Mouse (Mus musculus): ENCODE measurements at regions not wholly inside any gene's neighbourhood (a gene's known extent, or its start where the extent isn't known, plus 50 kb on each side); places are given as distances from the start of the nearest gene placed in this dataset.

DNA sequence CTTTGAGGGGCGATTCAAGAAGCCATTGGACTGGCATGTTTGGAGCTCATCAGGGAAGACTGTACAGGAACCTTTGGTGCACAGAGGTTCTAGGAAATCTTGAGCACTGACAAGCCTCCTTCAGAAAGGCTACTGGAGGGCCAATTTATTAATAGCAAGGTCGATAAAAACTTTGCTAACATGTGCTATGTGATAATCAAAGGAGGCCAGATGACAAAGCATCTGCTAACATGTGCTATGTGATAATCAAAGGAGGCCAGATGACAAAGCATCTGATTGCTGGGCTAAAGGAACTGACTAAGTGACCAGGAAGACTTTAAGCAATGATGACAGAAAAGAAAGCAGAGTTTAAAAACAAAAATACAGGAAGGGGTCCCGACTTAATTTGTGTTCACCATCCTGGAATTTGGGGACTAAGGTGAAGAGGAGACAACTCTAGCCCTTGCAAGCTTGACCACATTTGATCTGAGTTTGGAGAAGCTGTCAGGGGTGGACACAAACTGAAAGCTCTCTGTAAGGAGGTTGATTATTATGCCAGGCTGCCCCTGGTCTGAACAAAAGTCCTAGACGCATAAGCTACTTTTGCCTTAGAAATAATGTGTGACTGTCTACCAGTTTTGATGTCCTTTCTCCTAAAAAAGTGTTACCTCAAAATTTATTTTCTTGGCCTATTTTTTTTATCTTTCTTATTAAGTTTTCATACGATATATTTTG lies 455.5 kb upstream of the Fam92a start:
- DNase-seq (ENCODE audit: low spot score in 2 of 2), result no peak

DNA sequence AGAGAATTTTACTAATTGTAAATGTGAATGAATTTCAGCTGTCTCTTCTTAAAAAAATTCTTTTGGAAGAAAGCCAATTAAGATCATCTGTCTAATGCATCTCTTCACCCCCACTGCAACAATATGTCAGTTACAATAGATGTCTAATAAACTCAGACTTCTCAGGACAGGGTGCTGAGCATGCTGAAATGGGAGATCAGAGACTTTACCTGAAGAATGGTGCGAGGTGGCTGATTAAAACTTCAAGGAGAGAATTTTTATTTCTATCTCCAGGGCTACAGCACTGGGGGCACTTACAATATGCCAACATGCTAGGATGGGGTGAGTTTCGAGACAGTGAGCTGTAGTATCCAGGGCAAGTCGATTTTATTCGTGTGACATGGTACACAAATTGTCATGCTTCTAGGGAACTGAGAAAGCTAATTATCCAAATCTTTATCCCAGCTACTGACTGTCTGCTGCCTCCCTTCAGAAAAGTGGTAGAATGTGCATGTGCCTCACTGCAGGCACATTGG lies 449.0 kb upstream of the Fam92a start:
- no peak for DNase-seq (ENCODE audit: low spot score in 2 of 2)

GRCm38 (mm10) chr4:12620059-12620755 lies 448.4 kb upstream of the Fam92a start:
- no peak for DNase-seq (ENCODE audit: low spot score in 2 of 2)

DNA sequence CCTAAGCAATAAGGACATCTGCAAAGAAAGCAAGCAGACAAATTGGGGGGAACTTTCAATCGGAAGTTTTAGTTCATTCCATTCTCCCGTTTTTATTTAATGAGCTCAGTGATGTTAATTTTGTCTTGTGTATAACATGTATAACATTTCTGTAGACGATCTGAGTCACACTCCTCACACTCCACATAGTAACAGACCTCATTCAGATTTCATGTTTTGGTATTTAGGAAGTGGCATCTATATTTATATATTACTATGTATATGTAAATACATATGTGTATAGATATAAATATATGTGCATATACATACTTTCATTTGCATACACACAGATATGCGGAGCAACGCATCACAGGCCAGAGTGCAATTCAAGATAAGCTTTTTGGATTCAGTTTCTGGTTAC lies 444.9 kb upstream of the Fam92a start:
- no peak for DNase-seq (ENCODE audit: low spot score in 2 of 2)

DNA sequence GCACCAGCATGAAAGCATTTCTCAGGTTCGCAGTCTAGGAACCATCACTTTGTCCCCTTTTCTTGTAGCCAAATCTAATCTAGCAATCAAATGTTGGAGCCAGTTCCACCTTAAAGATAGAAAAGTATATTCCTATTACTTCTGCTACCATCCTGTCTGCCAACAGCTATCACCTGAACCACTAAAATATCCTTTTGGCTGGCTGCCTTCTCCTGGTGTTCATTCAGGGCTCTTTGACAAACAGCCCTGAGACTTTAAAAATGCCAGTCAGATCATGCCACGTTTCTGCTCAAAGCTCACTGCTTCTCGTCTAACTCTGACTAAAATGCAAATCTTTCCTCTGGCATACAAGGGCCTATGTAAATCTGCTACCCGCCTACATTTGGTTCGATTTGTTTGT lies 439.7 kb upstream of the Fam92a start:
- DNase-seq (ENCODE audit: low spot score in 2 of 2), result no peak

- no peak for DNase-seq (ENCODE audit: low spot score in 2 of 2)
Observed at GRCm38 (mm10) chr4:12601165-12601919, 429.5 kb upstream of the Fam92a start.

DNA sequence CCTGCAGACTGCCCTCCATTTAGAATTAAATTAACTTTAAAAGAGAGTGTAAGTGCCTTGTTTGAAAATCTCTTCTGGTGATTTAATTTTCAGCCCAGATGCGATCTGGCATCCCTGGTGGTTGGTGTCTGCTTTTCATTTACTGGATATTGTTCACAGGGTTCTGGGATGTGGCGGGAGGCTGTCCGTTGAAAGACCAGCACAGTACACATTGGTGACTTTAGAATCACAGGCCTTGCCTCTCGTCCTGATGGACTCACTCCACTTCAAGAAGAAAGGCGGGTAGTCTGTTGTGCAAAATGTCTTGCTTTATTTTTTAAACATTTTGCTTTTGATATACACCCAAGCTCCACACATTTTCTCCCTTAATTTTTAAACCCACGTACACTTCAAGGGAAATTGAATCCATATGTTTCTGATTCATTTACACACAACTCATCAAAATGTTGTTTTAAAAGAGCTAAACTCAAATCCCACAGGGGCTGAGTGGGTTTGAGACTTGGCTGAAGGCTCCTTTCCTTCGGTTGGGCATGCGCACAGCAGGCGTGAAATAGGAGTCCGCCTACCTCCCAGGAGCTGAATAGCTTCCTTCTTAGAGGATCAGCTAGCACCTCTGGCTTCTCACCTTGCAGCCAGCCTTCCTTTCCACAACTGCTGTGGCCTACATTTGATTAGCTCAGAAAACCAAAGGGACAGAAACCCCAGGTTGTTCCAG lies 424.1 kb upstream of the Fam92a start:
- no peak for DNase-seq (ENCODE audit: low spot score in 2 of 2)

DNA sequence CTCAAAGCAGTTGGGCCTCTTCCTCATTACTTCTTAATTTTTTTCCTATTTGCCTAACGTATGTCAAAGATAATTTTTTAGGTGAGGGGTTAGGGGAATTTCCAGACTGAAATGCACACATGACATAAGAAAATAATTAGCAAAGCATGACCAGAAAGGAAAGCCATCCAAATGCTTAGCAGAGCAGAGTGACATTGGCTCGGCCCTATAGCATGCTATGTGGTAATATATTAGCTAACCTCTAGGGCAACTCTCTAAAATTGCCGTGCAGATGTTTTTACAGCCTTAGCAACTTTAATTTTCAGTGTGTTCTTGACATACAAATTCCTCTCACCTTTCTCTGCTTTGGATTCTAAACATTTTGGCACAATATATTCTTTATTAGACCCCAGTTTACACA lies 421.2 kb upstream of the Fam92a start:
- no peak for DNase-seq (ENCODE audit: low spot score in 2 of 2)

DNA sequence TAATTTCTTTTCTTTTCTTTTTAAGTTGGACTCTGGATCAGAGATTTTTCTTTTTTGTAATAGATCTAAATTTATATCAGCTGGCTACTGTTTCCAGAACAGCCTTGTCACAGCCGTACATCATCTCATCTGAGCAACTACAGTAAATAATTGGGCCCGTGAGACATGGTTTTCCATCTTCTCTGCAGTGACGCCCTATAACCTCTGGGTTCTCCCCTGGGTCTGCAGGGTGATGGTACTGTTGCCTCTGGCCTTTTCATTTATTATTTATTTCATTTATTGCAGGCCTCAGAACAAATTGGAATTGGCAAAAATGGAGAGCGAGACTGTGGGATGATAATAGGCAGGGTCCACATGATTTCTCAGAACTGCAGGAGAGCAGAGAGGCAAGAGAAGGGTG lies 406.3 kb upstream of the Fam92a start:
- DNase-seq (ENCODE audit: low spot score in 2 of 2), result no peak

GRCm38 (mm10) chr4:12571881-12572280 lies 400.1 kb upstream of the Fam92a start:
- no peak for DNase-seq (ENCODE audit: low spot score in 2 of 2)

DNA sequence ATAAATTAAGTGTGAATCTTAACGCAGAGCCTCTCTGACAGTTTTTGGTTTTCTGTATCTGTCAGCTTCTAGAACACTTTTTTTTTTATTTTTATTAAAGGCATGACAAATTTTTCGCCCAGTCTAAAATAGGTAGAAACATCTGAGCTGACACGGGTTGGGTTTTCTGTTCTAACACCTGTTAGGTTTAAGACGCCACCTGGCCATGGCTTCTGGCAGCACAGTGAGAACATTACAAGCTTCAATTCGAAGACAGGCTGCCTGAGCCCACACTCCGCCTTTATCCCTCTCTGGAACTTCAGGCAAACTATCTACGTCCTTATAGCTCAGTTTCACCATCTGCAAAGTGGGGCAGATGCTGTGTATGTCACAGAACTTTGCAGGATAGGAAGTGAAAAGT lies 398.9 kb upstream of the Fam92a start:
- no peak for DNase-seq (ENCODE audit: low spot score in 2 of 2)

GRCm38 (mm10) chr4:12567643-12568042 lies 395.8 kb upstream of the Fam92a start:
- no peak for DNase-seq (ENCODE audit: low spot score in 2 of 2)

GRCm38 (mm10) chr4:12563016-12563415 lies 391.2 kb upstream of the Fam92a start:
- no peak for DNase-seq (ENCODE audit: low spot score in 2 of 2)

DNA sequence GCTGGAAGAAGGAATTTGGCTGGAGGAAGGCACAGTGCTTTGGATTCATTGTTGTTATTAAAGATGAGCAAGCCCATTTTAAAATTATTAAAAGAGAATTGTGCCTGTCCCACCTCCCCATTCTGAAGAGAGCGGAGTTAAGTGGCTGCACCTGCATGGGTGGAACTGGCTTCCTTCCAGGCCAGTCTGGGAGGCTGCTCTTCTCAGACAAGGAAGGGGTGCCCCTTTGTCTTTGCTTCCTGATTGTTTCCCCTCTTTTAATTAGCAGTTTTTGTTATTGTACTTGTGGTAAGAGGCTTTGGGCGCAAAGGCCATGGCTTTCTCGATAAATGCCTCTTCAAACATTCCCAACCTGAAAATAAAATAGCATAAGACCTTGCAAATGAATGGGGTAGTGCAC lies 388.7 kb upstream of the Fam92a start:
- no peak for DNase-seq (ENCODE audit: low spot score in 2 of 2)

DNA sequence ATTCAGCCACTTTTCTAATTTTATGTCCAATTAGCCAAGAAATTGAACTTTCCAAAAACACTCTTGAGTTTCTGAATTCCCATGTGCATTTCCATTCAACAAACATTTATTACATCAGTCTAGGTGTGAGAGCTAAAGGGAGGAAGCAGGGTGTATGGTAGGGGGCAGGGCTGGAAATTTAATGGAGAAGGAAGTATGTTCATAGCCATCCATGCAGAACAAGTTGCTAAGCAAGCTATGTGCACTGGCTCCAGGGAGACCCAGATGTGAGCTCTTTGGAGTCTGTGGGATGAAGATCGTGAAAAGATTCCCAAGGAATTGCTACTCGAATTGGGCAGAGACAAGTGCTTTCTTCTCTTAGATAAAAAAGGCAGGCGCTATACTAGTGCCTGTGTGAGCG lies 388.2 kb upstream of the Fam92a start:
- DNase-seq (ENCODE audit: low spot score in 2 of 2), result no peak

GRCm38 (mm10) chr4:12557105-12557504 lies 385.3 kb upstream of the Fam92a start:
- no peak for DNase-seq (ENCODE audit: low spot score in 2 of 2)

- DNase-seq (ENCODE audit: low spot score in 2 of 2), result no peak
Observed at GRCm38 (mm10) chr4:12549265-12549664, 377.4 kb upstream of the Fam92a start.

- DNase-seq (ENCODE audit: low spot score in 2 of 2), result no peak
Observed at GRCm38 (mm10) chr4:12543906-12544305, 372.1 kb upstream of the Fam92a start.

DNA sequence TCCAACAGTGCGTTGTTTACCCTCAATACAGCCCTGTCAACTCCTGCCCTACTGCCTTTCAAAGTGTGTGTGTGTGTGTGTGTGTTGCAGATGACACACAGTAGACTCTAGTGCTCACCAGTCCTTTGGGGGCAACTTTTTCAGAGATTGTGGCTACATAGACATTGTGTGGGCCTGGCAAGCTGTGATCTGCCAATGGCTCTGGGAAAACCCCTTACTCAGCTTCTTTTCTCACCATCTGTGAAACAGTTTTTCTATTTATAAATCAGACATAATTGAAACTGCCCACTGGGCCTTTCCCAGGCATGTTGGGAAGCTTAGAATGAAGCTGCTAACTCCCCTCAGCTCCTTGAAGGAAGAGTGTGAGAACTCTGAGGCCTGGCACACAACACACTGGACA lies 369.7 kb upstream of the Fam92a start:
- DNase-seq (ENCODE audit: low spot score in 2 of 2), result no peak

GRCm38 (mm10) chr4:12539184-12539791 lies 367.5 kb upstream of the Fam92a start:
- no peak for DNase-seq (ENCODE audit: low spot score in 2 of 2)

- no peak for DNase-seq (ENCODE audit: low spot score in 2 of 2)
Observed at GRCm38 (mm10) chr4:12538694-12539121, 366.9 kb upstream of the Fam92a start.

GRCm38 (mm10) chr4:12538043-12538442 lies 366.2 kb upstream of the Fam92a start:
- no peak for DNase-seq (ENCODE audit: low spot score in 2 of 2)

Measured in spleen, postnatal 10 days (tissue).